8 mouse cellular contexts compared by ENCODE assay signal in the genomic region with DNA sequence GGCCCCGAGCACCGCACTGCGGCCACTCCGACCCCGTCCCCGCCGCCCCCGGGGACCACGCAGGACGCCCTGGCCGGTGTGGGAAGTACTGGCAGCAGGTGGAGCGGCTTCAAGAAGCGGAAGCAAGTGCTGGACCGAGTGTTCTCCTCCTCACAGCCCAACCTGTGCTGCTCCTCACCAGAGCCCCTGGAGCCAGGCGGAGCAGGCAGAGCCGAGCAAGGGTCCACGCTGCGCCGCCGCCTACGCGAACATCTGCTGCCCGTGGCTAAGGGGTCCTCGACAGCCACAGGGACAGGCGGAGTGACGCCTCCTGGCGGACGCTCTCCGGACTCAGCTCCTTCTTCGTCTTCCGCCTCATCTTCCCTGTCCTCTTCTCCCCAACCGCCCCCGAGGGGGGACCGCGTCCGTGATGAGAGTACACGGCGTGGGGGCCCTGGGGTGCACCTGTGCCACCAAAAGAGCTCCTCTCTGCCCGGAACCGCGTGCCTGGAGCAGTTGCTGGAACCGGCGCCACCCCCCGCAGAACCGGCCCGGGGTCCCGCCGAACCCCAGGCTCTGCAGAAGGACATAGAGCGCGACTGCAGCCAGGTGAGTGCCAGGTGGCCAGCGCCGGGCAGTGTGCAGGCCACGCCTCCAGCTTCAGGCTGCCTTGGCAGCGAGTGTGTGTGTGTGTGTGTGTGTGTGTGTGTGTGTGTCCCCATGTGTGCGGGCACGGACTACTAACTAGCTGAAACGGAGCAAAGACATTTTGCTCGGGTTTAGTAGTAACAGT. TPM values are rescaled to one million over a fixed set of nuclear protein-coding genes. Genes with fewer than 3 reads are reported as not detected.
A peak's percentile ranks its signal among the peaks of the same experiment; 100 is the strongest.
DNase-seq lines count a peak whose midpoint lies in the region; ATAC-seq and TF ChIP-seq lines count a peak whose summit lies in the region.

No protein-coding gene starts in this region.

- peak; percentile 95 for ATAC-seq in forebrain, embryonic 11.5 days (replicated peaks; ENCODE audit: low FRiP score)
- ATAC-seq in liver, embryonic 15.5 days (ENCODE audit: insufficient read depth), result peak; percentile 58

- H3K27me3 ChIP-seq in E14TG2a.4 (ENCODE audit: insufficient read depth, low read length), result peaks cover 36% of the 10 kb centered on the region
- H3K27me3 ChIP-seq in forebrain, embryonic 11.5 days (ENCODE audit: control insufficient read depth, insufficient read depth, low read length), result peaks cover 14% of the 10 kb centered on the region; the same call in 1 of the 2 replicates
- H3K27me3 ChIP-seq in liver, embryonic 15.5 days, result peaks cover 43% of the 10 kb centered on the region

- no peaks in the 10 kb centered on the region for H3K9me3 ChIP-seq in E14TG2a.4 (ENCODE audit: low read length)
- no peaks in the 10 kb centered on the region for H3K9me3 ChIP-seq in forebrain, embryonic 11.5 days (ENCODE audit: control insufficient read depth, low read length)
- H3K9me3 ChIP-seq in liver, embryonic 15.5 days (replicated peaks), result no peaks in the 10 kb centered on the region

- 1% methylated on average over 56 of the region's 58 CpGs for WGBS in forebrain, embryonic 11.5 days
- under 1% methylated on average over 58 of the region's 58 CpGs for WGBS in liver, embryonic 15.5 days (ENCODE audit: insufficient replicate concordance)

- peak overlapping the region; percentile 84 for H3K4me3 ChIP-seq in E14TG2a.4 (replicated peaks; ENCODE audit: low read length)
- peak overlapping the region; percentile 51 for H3K4me3 ChIP-seq in forebrain, embryonic 11.5 days (ENCODE audit: low read depth, low read length)
- H3K4me3 ChIP-seq in liver, embryonic 15.5 days (replicated peaks), result peak overlapping the region; percentile 52

- intact Hi-C loops in heart, postnatal 10 days (cut with DNase I), result no loop called here

- no peaks in the 10 kb centered on the region for H3K36me3 ChIP-seq in E14TG2a.4 (ENCODE audit: insufficient read depth, low read length)
- H3K36me3 ChIP-seq in forebrain, embryonic 11.5 days (ENCODE audit: control insufficient read depth, insufficient read depth, low read length), result no peaks in the 10 kb centered on the region
- no peaks in the 10 kb centered on the region for H3K36me3 ChIP-seq in liver, embryonic 15.5 days (replicated peaks)

- peak; percentile 84 for DNase-seq in brain, embryonic 14.5 days (ENCODE audit: low read depth)
- DNase-seq in forebrain, embryonic 11.5 days (ENCODE audit: low spot score), result no peak
- DNase-seq in heart, postnatal 10 days, result peak; percentile 28 to 37
- DNase-seq in kidney, postnatal 25 days, result peak; percentile 12 to 57
- peak; percentile 0 to 1 for DNase-seq in natural killer cell, adult 2 months (ENCODE audit: low spot score in 2 of 2)
- DNase-seq in testis, postnatal 14 days (ENCODE audit: low spot score), result peak; percentile 58

- no peak for TF ChIP-seq POLR2A in brain, embryonic 14.5 days (IDR thresholded peaks at IDR 0.05; ENCODE audit: borderline replicate concordance, extremely low read depth, insufficient read depth, insufficient read length, poor library complexity, severe bottlenecking)

- no peaks in the 10 kb centered on the region for H3K4me1 ChIP-seq in E14TG2a.4 (replicated peaks; ENCODE audit: low read depth, low read length)
- no peaks in the 10 kb centered on the region for H3K4me1 ChIP-seq in forebrain, embryonic 11.5 days (replicated peaks; ENCODE audit: control insufficient read depth, insufficient read depth, low read length)
- peaks cover 17% of the 10 kb centered on the region for H3K4me1 ChIP-seq in liver, embryonic 15.5 days (replicated peaks)

- H3K27ac ChIP-seq in forebrain, embryonic 11.5 days (ENCODE audit: low read depth, low read length), result no peak overlapping the region
- no peak overlapping the region for H3K27ac ChIP-seq in liver, embryonic 15.5 days (replicated peaks)

- 0 out of 2 replicates have a peak, but pooled peaks have one; percentile 5 for TF ChIP-seq CTCF in E14TG2a.4 (conservative IDR thresholded peaks at IDR 0.05; ENCODE audit: low read length)
- peak; percentile 63 for TF ChIP-seq CTCF in brain, embryonic 14.5 days (IDR thresholded peaks at IDR 0.05; ENCODE audit: borderline replicate concordance, extremely low read depth, insufficient read depth, insufficient read length)

- peak overlapping the region; percentile 65 for H3K9ac ChIP-seq in forebrain, embryonic 11.5 days (ENCODE audit: low read length)
- H3K9ac ChIP-seq in liver, embryonic 15.5 days, result no peak overlapping the region

- H3K4me2 ChIP-seq in forebrain, embryonic 11.5 days (ENCODE audit: low read depth, low read length, severe bottlenecking), result peak overlapping the region; percentile 90
- peak overlapping the region; percentile 83 for H3K4me2 ChIP-seq in liver, embryonic 15.5 days

RNA-seq across cellular contexts. Expression of a gene that starts 0.5 kb away (rescaled TPM):
- 2.5 and 2.9 TPM in 2 replicates for polyA plus RNA-seq in brain, embryonic 14.5 days (2012; rRNA removed)
- 5.3 and 5.4 TPM in 2 replicates for polyA plus RNA-seq in forebrain, embryonic 11.5 days (2014; fragmentation: Nextera tagmentation; extraction: Ambion mirVana)
- 1 to 10 TPM; 1.3 to 1.4 TPM for total RNA-seq in heart, postnatal 10 days (2021)
- polyA plus RNA-seq in liver, embryonic 15.5 days (2015; fragmentation: Nextera tagmentation; extraction: Ambion mirVana), result 2.2 TPM in 2 replicates
